ENCODE assay signal across 14 mouse cellular contexts in genomic region chr17:54727660-54728059, GRCm38 (mm10).
"Had no signal": no experiment of that assay in that cellular context is flagged by ENCODE, and none has a peak within 500 bp of the region (broad histone marks: within the 10 kb centered on the region; RNA-seq: fewer than 3 reads in every experiment).

No protein-coding gene starts in this region.

- H3K4me2 ChIP-seq: limb, embryonic 12.5 days; liver, embryonic 13.5 days; neural tube, embryonic 12.5 days had no signal

- H3K27ac ChIP-seq: limb, embryonic 12.5 days; liver, embryonic 13.5 days; neural tube, embryonic 12.5 days had no signal

- DNase-seq: kidney, adult 18-20 months; kidney, postnatal 10 days; kidney, postnatal 4 days; liver; liver, embryonic 13.5 days; lung, adult 18-20 months; midbrain, embryonic 14.5 days; retina, postnatal 1 day; right cerebral cortex, postnatal 4 days; spleen, adult 18-20 months; thymus, adult 2 months; thymus, postnatal 25 days had no signal

- H3K4me3 ChIP-seq: limb, embryonic 12.5 days; liver, embryonic 13.5 days; neural tube, embryonic 12.5 days had no signal

- H3K9ac ChIP-seq: limb, embryonic 12.5 days; liver, embryonic 13.5 days; neural tube, embryonic 12.5 days had no signal

- H3K9me3 ChIP-seq: limb, embryonic 12.5 days; liver, embryonic 13.5 days; neural tube, embryonic 12.5 days had no signal

- H3K4me1 ChIP-seq: limb, embryonic 12.5 days; liver, embryonic 13.5 days; neural tube, embryonic 12.5 days had no signal

- H3K36me3 ChIP-seq: limb, embryonic 12.5 days; liver, embryonic 13.5 days; neural tube, embryonic 12.5 days had no signal

- H3K27me3 ChIP-seq: limb, embryonic 12.5 days; liver, embryonic 13.5 days; neural tube, embryonic 12.5 days had no signal
